Mouse (Mus musculus): ENCODE results near the gene Tnfsf13. TPM values are rescaled to one million over a fixed set of nuclear protein-coding genes. Genes with fewer than 3 reads are reported as not detected.

Gene Tnfsf13
- polyA plus RNA-seq, 1 experiment from 2014 or later, result 0.61 TPM

- Histone ChIP-seq H3K27ac (replicated peaks) (no peak overlapping the region), H3K9me3 (no peaks in the 10 kb centered on the region), H3K4me2 (no peak overlapping the region), H3K9ac (no peak overlapping the region), H3K4me3 (no peak overlapping the region), H3K27me3 (no peaks in the 10 kb centered on the region), H3K36me3 (peaks cover 42% of the 10 kb centered on the region), H3K4me1 (replicated peaks) (peaks cover 26% of the 10 kb centered on the region)
- 80% methylated on average over 10 of the region's 10 CpGs for WGBS
- ATAC-seq (ENCODE audit: low FRiP score, low read depth), result 0 out of 2 replicates have a peak, but pooled peaks have one; percentile 14
These were observed 28.7 kb downstream of the Tnfsf13 start for GRCm38 (mm10) chr11:69656617-69657461.

- no peak for ATAC-seq (ENCODE audit: low FRiP score, low read depth)
- Histone ChIP-seq H3K4me2 (no peak overlapping the region), H3K36me3 (peaks cover 49% of the 10 kb centered on the region), H3K27me3 (no peaks in the 10 kb centered on the region), H3K9ac (no peak overlapping the region), H3K27ac (replicated peaks) (no peak overlapping the region), H3K4me1 (replicated peaks) (peaks cover 19% of the 10 kb centered on the region), H3K9me3 (no peaks in the 10 kb centered on the region), H3K4me3 (no peak overlapping the region)
- 77% methylated on average over 5 of the region's 5 CpGs for WGBS
These were observed 29.5 kb downstream of the Tnfsf13 start for GRCm38 (mm10) chr11:69656065-69656455.

- Histone ChIP-seq H3K27me3 (no peaks in the 10 kb centered on the region), H3K9me3 (no peaks in the 10 kb centered on the region), H3K36me3 (peaks cover 55% of the 10 kb centered on the region), H3K4me3 (no peak within 1 kb of the TSS), H3K4me1 (replicated peaks) (peaks cover 13% of the 10 kb centered on the region), H3K4me2 (no peak within 1 kb of the TSS), H3K9ac (no peak within 1 kb of the TSS), H3K27ac (replicated peaks) (no peak within 1 kb of the TSS)
- peak; percentile 65 for ATAC-seq (ENCODE audit: low FRiP score, low read depth)
- WGBS, result 24% methylated on average over 34 of the region's 34 CpGs
These were observed 30.1 kb downstream of the Tnfsf13 start, which contains the start of gene Sox15 for GRCm38 (mm10) chr11:69655264-69656064. Gene Sox15 (plus strand): TSS chr11:69655314.

- Histone ChIP-seq H3K4me3 (no peak overlapping the region), H3K27ac (replicated peaks) (no peak overlapping the region), H3K36me3 (peaks cover 62% of the 10 kb centered on the region), H3K4me1 (replicated peaks) (peaks cover 11% of the 10 kb centered on the region), H3K9me3 (no peaks in the 10 kb centered on the region), H3K9ac (no peak overlapping the region), H3K4me2 (no peak overlapping the region), H3K27me3 (no peaks in the 10 kb centered on the region)
- ATAC-seq (ENCODE audit: low FRiP score, low read depth), result no peak
- WGBS, result 52% methylated on average over 9 of the region's 9 CpGs
These were observed 30.8 kb downstream of the Tnfsf13 start for GRCm38 (mm10) chr11:69654760-69655159.

- ATAC-seq (ENCODE audit: low FRiP score, low read depth), result no peak
- H3K9ac ChIP-seq, result no peak overlapping the region
- H3K27me3 ChIP-seq, result no peaks in the 10 kb centered on the region
- H3K9me3 ChIP-seq, result no peaks in the 10 kb centered on the region
- no peak overlapping the region for H3K4me3 ChIP-seq
- 81% methylated on average over 5 of the region's 5 CpGs for WGBS
- peaks cover 68% of the 10 kb centered on the region for H3K36me3 ChIP-seq
- no peak overlapping the region for H3K27ac ChIP-seq (replicated peaks)
- no peak overlapping the region for H3K4me2 ChIP-seq
- peaks cover 11% of the 10 kb centered on the region for H3K4me1 ChIP-seq (replicated peaks)
These were observed 32.2 kb downstream of the Tnfsf13 start for GRCm38 (mm10) chr11:69653399-69653798.

GRCm38 (mm10) chr11:69645860-69646259 lies 39.7 kb downstream of the Tnfsf13 start:
- no peaks in the 10 kb centered on the region for H3K9me3 ChIP-seq

GRCm38 (mm10) chr11:69635471-69635870 lies 50.1 kb downstream of the Tnfsf13 start:
- Histone ChIP-seq H3K9ac (no peak overlapping the region), H3K9me3 (no peaks in the 10 kb centered on the region), H3K27me3 (no peaks in the 10 kb centered on the region), H3K36me3 (peaks cover 19% of the 10 kb centered on the region), H3K4me2 (peak overlapping the region; percentile 78; the same call in 1 of the 2 replicates), H3K4me3 (no peak overlapping the region), H3K4me1 (replicated peaks) (peaks cover 33% of the 10 kb centered on the region), H3K27ac (replicated peaks) (no peak overlapping the region)
- 93% methylated on average over 3 of the region's 3 CpGs for WGBS
- ATAC-seq (ENCODE audit: low FRiP score, low read depth), result no peak

More at GRCm38 (mm10) chr11:69645860-69646259, 39.7 kb downstream of the Tnfsf13 start:
- no peak for ATAC-seq (ENCODE audit: low FRiP score, low read depth)
- no peaks in the 10 kb centered on the region for H3K4me1 ChIP-seq (replicated peaks)
- no peak overlapping the region for H3K4me3 ChIP-seq
- H3K36me3 ChIP-seq, result peaks cover 94% of the 10 kb centered on the region
- H3K27ac ChIP-seq (replicated peaks), result no peak overlapping the region
- no peak overlapping the region for H3K9ac ChIP-seq
- no peak overlapping the region for H3K4me2 ChIP-seq
- WGBS, result 96% methylated on average over 5 of the region's 5 CpGs
- no peaks in the 10 kb centered on the region for H3K27me3 ChIP-seq

- Histone ChIP-seq H3K9me3 (no peaks in the 10 kb centered on the region), H3K9ac (peak overlapping the region; percentile 99), H3K36me3 (peaks cover 5% of the 10 kb centered on the region; the same call in 1 of the 2 replicates), H3K4me3 (peak overlapping the region; percentile 94), H3K27ac (replicated peaks) (peak overlapping the region; percentile 95), H3K4me2 (peak overlapping the region; percentile 78), H3K27me3 (no peaks in the 10 kb centered on the region), H3K4me1 (replicated peaks) (peaks cover 33% of the 10 kb centered on the region)
- peak; percentile 40; the same call in 1 of the 2 replicates for ATAC-seq (ENCODE audit: low FRiP score, low read depth)
- under 1% methylated on average over 33 of the region's 50 CpGs for WGBS
These were observed 52.3 kb downstream of the Tnfsf13 start for GRCm38 (mm10) chr11:69633128-69633866.

MicroRNAs within 50 kb of the gene (microRNA counts, 519-probe panel; counts per million panel counts)
- microRNA mmu-miR-1934 (not detected), microRNA mmu-miR-467f (2,550 counts per million, percentile 41 among the panel's probes with 10 or more counts)

Small RNA genes within 50 kb of the gene (microRNA-seq; reads per million reads assigned to microRNA genes)
- gene Mir1934 (2.2 reads per million, percentile 3 among the genes with 10 or more reads in this experiment), gene Mir467f (not detected)

Other genes starting within 250 kb of the Tnfsf13 start
- 3.4 and 4.0 TPM in 2 replicates for gene Dnah2, start 136.7 kb downstream of the Tnfsf13 start, polyA plus RNA-seq (2015; fragmentation: Nextera tagmentation; extraction: Ambion mirVana)
- gene Efnb3, start 125.6 kb downstream of the Tnfsf13 start, polyA plus RNA-seq (2015; fragmentation: Nextera tagmentation; extraction: Ambion mirVana), result 134 and 160 TPM in 2 replicates
- gene Wrap53, start 105.5 kb downstream of the Tnfsf13 start, polyA plus RNA-seq (2015; fragmentation: Nextera tagmentation; extraction: Ambion mirVana), result 19.6 and 20.6 TPM in 2 replicates
- gene Trp53, start 105.4 kb downstream of the Tnfsf13 start, polyA plus RNA-seq (2015; fragmentation: Nextera tagmentation; extraction: Ambion mirVana), result 61.1 and 64.2 TPM in 2 replicates
- gene Atp1b2, start 79.8 kb downstream of the Tnfsf13 start, polyA plus RNA-seq (2015; fragmentation: Nextera tagmentation; extraction: Ambion mirVana), result 71.9 and 89.4 TPM in 2 replicates
- gene Shbg, start 67.9 kb downstream of the Tnfsf13 start, polyA plus RNA-seq (2015; fragmentation: Nextera tagmentation; extraction: Ambion mirVana), result not detected in 2 replicates
- 22.5 and 23.9 TPM in 2 replicates for gene Sat2, start 63.8 kb downstream of the Tnfsf13 start, polyA plus RNA-seq (2015; fragmentation: Nextera tagmentation; extraction: Ambion mirVana)
- gene Fxr2, start 52.8 kb downstream of the Tnfsf13 start, polyA plus RNA-seq (2015; fragmentation: Nextera tagmentation; extraction: Ambion mirVana), result 41.3 and 41.5 TPM in 2 replicates
- not detected in 2 replicates for gene Sox15, start 30.5 kb downstream of the Tnfsf13 start, polyA plus RNA-seq (2015; fragmentation: Nextera tagmentation; extraction: Ambion mirVana)
- 101 and 108 TPM in 2 replicates for gene Mpdu1, start 23.1 kb downstream of the Tnfsf13 start, polyA plus RNA-seq (2015; fragmentation: Nextera tagmentation; extraction: Ambion mirVana)
- gene Cd68, start 19.6 kb downstream of the Tnfsf13 start, polyA plus RNA-seq (2015; fragmentation: Nextera tagmentation; extraction: Ambion mirVana), result 10.3 and 12.2 TPM in 2 replicates
- gene Eif4a1, start 13.4 kb downstream of the Tnfsf13 start, polyA plus RNA-seq (2015; fragmentation: Nextera tagmentation; extraction: Ambion mirVana), result 476 and 491 TPM in 2 replicates
- 101 and 103 TPM in 2 replicates for gene Senp3, start 3.7 kb downstream of the Tnfsf13 start, polyA plus RNA-seq (2015; fragmentation: Nextera tagmentation; extraction: Ambion mirVana)
- gene Tnfsf12, start 10.1 kb upstream of the Tnfsf13 start, polyA plus RNA-seq (2015; fragmentation: Nextera tagmentation; extraction: Ambion mirVana), result 3.5 and 5.0 TPM in 2 replicates
- 1.2 and 1.9 TPM in 2 replicates for gene Tnfsfm13, start 10.3 kb upstream of the Tnfsf13 start, polyA plus RNA-seq (2015; fragmentation: Nextera tagmentation; extraction: Ambion mirVana)
- gene Polr2a, start 72.9 kb upstream of the Tnfsf13 start, polyA plus RNA-seq (2015; fragmentation: Nextera tagmentation; extraction: Ambion mirVana), result 15.6 and 16.6 TPM in 2 replicates
- 0.51 and 0.66 TPM in 2 replicates for gene Slc35g3, start 76.2 kb upstream of the Tnfsf13 start, polyA plus RNA-seq (2015; fragmentation: Nextera tagmentation; extraction: Ambion mirVana)
- gene Zbtb4, start 80.1 kb upstream of the Tnfsf13 start, polyA plus RNA-seq (2015; fragmentation: Nextera tagmentation; extraction: Ambion mirVana), result 5.2 and 5.3 TPM in 2 replicates
- 1.2 and 2.2 TPM in 2 replicates for gene Chrnb1, start 110.2 kb upstream of the Tnfsf13 start, polyA plus RNA-seq (2015; fragmentation: Nextera tagmentation; extraction: Ambion mirVana)
- 5.7 and 7.1 TPM in 2 replicates for gene Fgf11, start 116.1 kb upstream of the Tnfsf13 start, polyA plus RNA-seq (2015; fragmentation: Nextera tagmentation; extraction: Ambion mirVana)
- gene Tmem102, start 119.8 kb upstream of the Tnfsf13 start, polyA plus RNA-seq (2015; fragmentation: Nextera tagmentation; extraction: Ambion mirVana), result 1.1 and 2.0 TPM in 2 replicates
- not detected in 2 replicates for gene Gm39566, start 129.5 kb upstream of the Tnfsf13 start, polyA plus RNA-seq (2015; fragmentation: Nextera tagmentation; extraction: Ambion mirVana)
- gene Spem2, start 132.7 kb upstream of the Tnfsf13 start, polyA plus RNA-seq (2015; fragmentation: Nextera tagmentation; extraction: Ambion mirVana), result not detected in 2 replicates
- gene Spem1, start 136.4 kb upstream of the Tnfsf13 start, polyA plus RNA-seq (2015; fragmentation: Nextera tagmentation; extraction: Ambion mirVana), result 0.21 and 0.34 TPM in 2 replicates
- gene Nlgn2, start 152.0 kb upstream of the Tnfsf13 start, polyA plus RNA-seq (2015; fragmentation: Nextera tagmentation; extraction: Ambion mirVana), result 20.9 and 21.0 TPM in 2 replicates
- gene Tmem256, start 152.7 kb upstream of the Tnfsf13 start, polyA plus RNA-seq (2015; fragmentation: Nextera tagmentation; extraction: Ambion mirVana), result 375 and 391 TPM in 2 replicates
- 46.0 and 47.5 TPM in 2 replicates for gene Plscr3, start 160.6 kb upstream of the Tnfsf13 start, polyA plus RNA-seq (2015; fragmentation: Nextera tagmentation; extraction: Ambion mirVana)
- gene Tnk1, start 172.9 kb upstream of the Tnfsf13 start, polyA plus RNA-seq (2015; fragmentation: Nextera tagmentation; extraction: Ambion mirVana), result 0.10 and 0.12 TPM in 2 replicates
- gene Tmem95, start 192.2 kb upstream of the Tnfsf13 start, polyA plus RNA-seq (2015; fragmentation: Nextera tagmentation; extraction: Ambion mirVana), result not detected in 2 replicates
- 2.0 and 2.4 TPM in 2 replicates for gene Kctd11, start 195.6 kb upstream of the Tnfsf13 start, polyA plus RNA-seq (2015; fragmentation: Nextera tagmentation; extraction: Ambion mirVana)
- 0.52 and 0.58 TPM in 2 replicates for gene Acap1, start 209.8 kb upstream of the Tnfsf13 start, polyA plus RNA-seq (2015; fragmentation: Nextera tagmentation; extraction: Ambion mirVana)
- gene 2810408A11Rik, start 215.2 kb upstream of the Tnfsf13 start, polyA plus RNA-seq (2015; fragmentation: Nextera tagmentation; extraction: Ambion mirVana), result 8.8 TPM in 2 replicates
- gene Neurl4, start 215.3 kb upstream of the Tnfsf13 start, polyA plus RNA-seq (2015; fragmentation: Nextera tagmentation; extraction: Ambion mirVana), result 16.6 and 19.9 TPM in 2 replicates
- 68.4 and 69.9 TPM in 2 replicates for gene Gps2, start 228.1 kb upstream of the Tnfsf13 start, polyA plus RNA-seq (2015; fragmentation: Nextera tagmentation; extraction: Ambion mirVana)
- gene Eif5a, start 236.2 kb upstream of the Tnfsf13 start, polyA plus RNA-seq (2015; fragmentation: Nextera tagmentation; extraction: Ambion mirVana), result 1,083 and 1,119 TPM in 2 replicates